Mouse (Mus musculus) embryonic fibroblast, embryonic 13.5 days (primary cell): ENCODE measurements around the gene Asic1.

Experiments used
- CTCF ChIP-seq: IDR thresholded peaks from 2 replicates; pipeline ENCODE4 v1.5.1; 2011; ENCODE audit warnings: mild to moderate bottlenecking, control low read depth, low read length, moderate library complexity, borderline replicate concordance; ENCODE audit not compliant: insufficient read depth
- POLR2A ChIP-seq: IDR thresholded peaks from 2 replicates; pipeline ENCODE4 v1.6.1; 2011; ENCODE audit warnings: low read depth, mild to moderate bottlenecking, control low read depth, low read length, moderate library complexity

GRCm38 (mm10) chr15:99719865-99720264 is 49.7 kb downstream of the Asic1 start:
- no peak for TF ChIP-seq CTCF
- TF ChIP-seq POLR2A = no peak
